Mouse (Mus musculus) c-Kit-positive CD71-positive TER-119-positive erythroid progenitor cells, embryonic 14.5 days (primary cell): ENCODE data around the gene Nceh1.

Source experiments
- DNase-seq: peaks from one replicate; pipeline ENCODE4 v3.0.0-alpha.2; 2013; ENCODE audit warnings: low spot score

Nceh1 gene

GRCm38 (mm10) chr3:27182733-27183600 is at the start of gene Nceh1:
Nceh1 (plus strand) TSS chr3:27182965.
- DNase-seq = peak; percentile 77

GRCm38 (mm10) chr3:27140101-27140500 is 42.7 kb upstream of the Nceh1 start:
- no peak for DNase-seq

GRCm38 (mm10) chr3:27143570-27143969 is 39.2 kb upstream of the Nceh1 start:
- no peak for DNase-seq

DNA sequence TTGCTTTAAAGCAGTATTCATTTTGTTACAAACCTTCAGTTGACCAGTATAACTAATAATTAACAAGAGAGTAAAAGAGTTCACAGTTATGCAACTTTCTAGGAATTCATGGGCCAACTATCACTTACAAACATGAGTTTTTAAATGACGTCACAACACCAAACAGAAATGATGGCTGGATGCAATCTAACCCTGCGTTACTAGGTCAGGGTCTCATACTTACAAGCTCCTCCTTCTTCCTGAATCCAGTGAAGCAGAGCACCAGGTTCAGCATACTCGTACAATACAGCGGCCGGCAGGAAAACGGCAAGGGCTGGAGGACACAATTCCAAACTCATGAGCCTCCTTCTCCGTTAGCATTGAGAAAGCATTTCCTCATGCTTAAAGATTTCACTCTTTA is 37.0 kb upstream of the Nceh1 start:
- DNase-seq = no peak

- peak; percentile 48 for DNase-seq
Measured at GRCm38 (mm10) chr3:27153191-27153671, 29.5 kb upstream of the Nceh1 start.

DNA sequence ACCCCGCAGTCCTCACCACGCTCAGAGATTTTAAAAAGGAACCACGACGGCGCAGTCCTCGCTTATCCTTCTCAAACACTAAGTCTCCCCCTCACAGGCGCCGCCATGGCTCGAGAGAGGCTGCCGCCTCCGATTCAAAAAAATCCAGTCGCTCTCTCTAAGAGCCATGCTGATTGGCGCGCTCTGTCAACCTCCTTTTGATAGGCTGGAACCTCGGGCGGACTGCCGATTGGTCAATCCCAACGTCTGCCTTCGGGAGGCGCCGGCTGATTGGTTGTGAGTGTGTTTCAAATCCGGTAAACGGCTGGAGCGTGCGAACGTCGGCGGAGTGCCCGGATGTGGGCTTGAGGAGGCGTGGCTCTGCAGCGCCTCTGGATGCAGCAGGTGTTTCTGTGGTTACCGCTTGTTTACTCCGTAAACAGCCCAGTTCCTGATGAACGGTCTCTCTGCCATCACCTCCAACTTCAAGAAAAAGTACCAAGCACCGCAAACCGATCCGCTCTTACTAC is 29.0 kb upstream of the Nceh1 start, which contains the start of gene Ect2:
Gene Ect2, minus strand, starts transcription at position 178 of the 509 bp plus-strand sequence.
- peak; percentile 98 for DNase-seq

GRCm38 (mm10) chr3:27154280-27154679 is 28.5 kb upstream of the Nceh1 start:
- no peak for DNase-seq

- no peak for DNase-seq
Measured at GRCm38 (mm10) chr3:27155051-27155855, 27.5 kb upstream of the Nceh1 start.

GRCm38 (mm10) chr3:27155856-27156593 is 26.7 kb upstream of the Nceh1 start:
- DNase-seq = no peak

DNA sequence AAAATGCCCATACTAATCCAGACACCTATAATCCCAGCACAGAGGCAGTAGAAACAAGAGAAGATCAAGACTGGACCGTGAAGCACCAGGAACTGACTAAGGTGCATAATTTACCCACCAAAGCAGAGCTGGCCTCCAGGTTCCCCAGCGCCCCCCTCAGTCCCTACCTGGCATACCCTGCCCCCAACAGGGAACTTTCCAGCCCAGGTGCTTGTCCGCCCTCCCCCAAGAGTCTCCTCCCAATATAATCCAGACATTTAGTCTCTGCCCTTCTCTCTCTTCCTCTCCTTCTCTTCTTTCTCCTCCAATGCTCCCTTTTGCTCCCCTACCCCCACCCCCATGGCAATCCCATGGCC is 26.2 kb upstream of the Nceh1 start:
- DNase-seq = no peak

DNA sequence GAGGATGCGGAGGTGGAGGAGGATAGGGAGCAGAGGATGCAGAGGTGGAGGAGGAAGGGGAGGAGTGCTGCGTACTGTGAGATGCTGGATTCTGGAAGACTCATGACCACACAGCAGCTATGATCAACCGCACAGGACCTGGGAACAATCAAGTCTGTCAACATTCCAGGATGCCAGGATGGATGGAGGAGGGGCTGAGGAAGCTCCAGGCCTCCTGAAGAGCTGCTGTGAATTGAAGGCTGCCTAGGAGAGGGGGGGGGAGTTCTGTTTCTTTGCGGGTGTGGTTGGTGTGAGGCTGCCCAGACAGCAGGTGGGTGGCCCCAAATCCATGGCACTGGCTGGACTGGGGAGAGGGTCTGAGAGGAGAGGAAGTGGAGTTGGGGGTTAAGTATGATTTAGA is 23.9 kb upstream of the Nceh1 start:
- no peak for DNase-seq

DNA sequence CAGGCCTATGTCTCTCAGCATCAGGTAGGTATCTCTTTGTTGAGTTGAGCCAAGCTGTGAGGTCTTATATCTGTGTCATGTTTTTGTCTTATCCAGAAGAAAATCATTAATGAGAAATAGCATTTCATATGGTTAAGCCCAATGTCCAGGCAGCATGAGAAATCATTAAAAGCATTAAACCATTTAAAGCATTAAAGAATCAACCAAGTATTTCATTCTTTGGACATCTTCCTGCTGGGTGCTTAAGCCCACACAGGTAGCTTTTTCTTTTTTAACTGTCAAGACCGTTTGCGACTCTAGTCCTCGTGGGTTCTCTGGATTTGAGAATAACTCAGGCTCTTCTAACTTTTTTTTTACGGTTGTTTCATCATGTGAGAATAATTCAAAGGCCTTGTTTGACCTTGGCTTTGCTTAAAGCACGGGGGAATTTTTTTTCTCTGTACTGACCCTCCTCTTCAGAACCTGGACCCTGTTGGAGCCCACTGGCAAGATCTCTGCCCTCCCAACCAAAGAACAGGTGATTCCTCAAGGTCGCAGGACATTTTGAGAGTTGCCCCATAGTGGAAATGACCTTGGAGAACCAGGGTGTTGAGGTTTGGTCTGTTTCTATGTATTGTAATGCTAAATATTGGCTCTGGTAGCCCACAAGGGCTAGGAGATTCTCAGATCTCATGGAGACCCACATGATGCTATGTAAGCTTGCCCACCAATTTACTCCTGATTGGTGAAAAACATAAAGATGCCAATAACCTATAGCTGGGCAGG is 20.9 kb upstream of the Nceh1 start:
- DNase-seq = no peak

GRCm38 (mm10) chr3:27162410-27162804 is 20.4 kb upstream of the Nceh1 start:
- no peak for DNase-seq

- no peak for DNase-seq
Measured at GRCm38 (mm10) chr3:27165481-27166065, 17.2 kb upstream of the Nceh1 start.

GRCm38 (mm10) chr3:27170257-27170656 is 12.5 kb upstream of the Nceh1 start:
- no peak for DNase-seq

- DNase-seq = no peak
Measured at GRCm38 (mm10) chr3:27179711-27180110, 3.1 kb upstream of the Nceh1 start.

DNA sequence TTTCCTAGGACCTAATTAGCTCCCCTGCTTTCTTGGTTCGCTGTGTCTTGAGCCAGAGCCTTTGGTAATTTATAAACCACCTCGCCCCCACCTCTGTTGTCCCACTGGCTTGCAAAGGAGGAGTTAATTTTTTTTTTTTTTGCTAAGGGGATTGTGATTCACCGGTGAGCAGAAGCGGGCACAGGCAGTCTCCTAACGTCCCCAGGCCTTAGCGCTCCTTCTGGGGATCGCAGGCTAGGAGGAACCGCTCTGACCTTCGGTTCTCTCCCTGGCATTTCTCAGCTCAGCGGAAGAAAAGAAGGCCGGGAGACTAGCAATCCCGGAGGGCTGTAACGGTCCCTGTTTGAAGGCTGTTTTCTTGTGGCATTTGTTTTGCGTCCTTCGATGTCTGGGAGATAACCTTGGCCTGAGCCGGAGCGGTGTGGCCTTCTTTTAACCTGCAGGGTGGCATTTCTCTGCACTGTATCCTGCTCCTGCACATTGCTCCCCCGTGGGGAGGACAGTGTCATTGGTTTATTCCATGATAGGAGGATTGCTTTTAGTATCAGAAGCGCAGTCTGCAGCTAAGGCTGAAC is 923 bp downstream of the Nceh1 start:
- DNase-seq = peak; percentile 11

- no peak for DNase-seq
Measured at GRCm38 (mm10) chr3:27188386-27188785, 5.6 kb downstream of the Nceh1 start.

- DNase-seq = no peak
Measured at GRCm38 (mm10) chr3:27189320-27190261, 6.8 kb downstream of the Nceh1 start.
